Mouse (Mus musculus) gastrocnemius, postnatal 4 days (tissue): Measurements from ENCODE around the gene Lrrc32. TPM values are rescaled to one million over a fixed set of nuclear protein-coding genes. Genes with fewer than 3 reads are reported as not detected.

Experiments used
- DNase-seq, 2 experiments: peaks; one replicate each; pipeline ENCODE4 v3.0.0; 2021 to 2022; ENCODE audit warnings: low spot score in 2 of 2, mixed read lengths in 2 of 2
- long read RNA-seq, 2 experiments: library from polyadenylated mRNA; stranded (forward); transcript quantifications; one replicate each; pipeline ENCODE4 v2.0.0; 2021
- total RNA-seq, 2 experiments: library from RNA; stranded (reverse); gene quantifications; 2 replicates each; pipeline ENCODE4 v1.2.3; 2021

Gene Lrrc32
- 10 to 100 TPM; 12.8 to 14.6 TPM for total RNA-seq
- long read RNA-seq, experiment 1, full-length matches to known transcripts = 36 of 46 reads
- long read RNA-seq, experiment 1, partial matches to known transcripts = 0 of 46 reads
- long read RNA-seq, experiment 1, other reads (novel, unspliced or antisense) = 10 of 46 reads
- long read RNA-seq, experiment 2, full-length matches to known transcripts = 34 of 45 reads
- long read RNA-seq, experiment 2, partial matches to known transcripts = 0 of 45 reads
- long read RNA-seq, experiment 2, other reads (novel, unspliced or antisense) = 11 of 45 reads

DNA sequence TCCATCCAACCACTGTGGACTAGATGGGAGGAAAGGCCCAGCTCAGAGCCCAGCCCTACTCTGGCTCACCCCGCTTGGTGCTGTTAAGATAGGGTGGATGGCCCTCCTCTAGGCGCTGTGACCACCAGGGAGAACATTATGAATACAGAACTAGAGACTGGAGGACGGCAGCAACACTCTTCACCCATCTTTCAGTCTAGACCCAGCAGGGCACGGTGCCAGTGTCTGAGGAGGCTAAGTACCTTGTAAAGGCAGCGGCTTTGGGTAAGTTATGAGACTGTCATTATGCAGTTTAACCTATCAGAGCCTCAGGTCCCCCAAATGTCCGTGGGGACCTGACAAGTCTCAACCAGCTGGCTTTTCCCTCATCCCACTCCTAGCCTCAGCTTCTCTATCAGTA is at the start of gene Lrrc32:
Gene Lrrc32 (plus strand): TSS at position 153 of the 400 bp plus-strand sequence.
- DNase-seq = no peak

- no peak for DNase-seq
These were observed 49.1 kb upstream of the Lrrc32 start, which contains the start of gene Gucy2d for GRCm38 (mm10) chr7:98439956-98440466. Gucy2d (plus strand) TSS chr7:98440416.

GRCm38 (mm10) chr7:98446873-98447272 is 42.2 kb upstream of the Lrrc32 start:
- DNase-seq = no peak

DNA sequence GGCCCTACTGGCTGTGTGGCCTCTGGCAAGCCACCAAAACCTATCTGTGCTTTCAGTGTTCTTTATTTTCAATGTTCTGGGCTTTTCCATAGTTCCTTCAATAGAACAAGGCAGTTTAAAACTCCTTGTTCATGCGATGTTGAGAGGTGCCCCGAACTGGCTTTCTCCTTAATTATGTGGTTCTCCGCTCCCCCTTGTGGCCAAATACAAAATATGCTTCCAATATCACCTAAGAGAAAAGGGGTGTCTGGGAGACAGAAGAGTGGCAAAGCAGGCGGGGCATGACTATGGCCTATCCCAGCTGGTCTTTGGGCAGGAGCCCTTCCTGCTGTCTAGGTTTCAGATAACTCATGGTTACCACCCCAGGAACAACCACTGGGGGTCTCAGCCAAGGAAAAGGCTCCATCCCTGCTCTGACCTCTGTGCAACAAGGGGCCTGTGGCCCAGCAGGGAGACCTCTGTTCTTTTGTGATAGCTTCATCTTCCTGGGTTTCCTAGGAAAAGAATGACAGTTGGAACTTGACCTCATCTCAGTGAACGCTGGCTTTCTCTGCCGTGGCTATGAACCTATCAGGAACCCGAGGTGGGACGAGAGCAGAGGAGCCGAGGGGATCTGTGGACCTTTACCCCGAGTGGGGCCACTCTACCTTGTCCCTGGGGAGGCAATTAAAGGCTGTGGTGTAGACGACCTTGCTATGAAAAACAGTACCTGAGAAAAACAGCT is 41.3 kb upstream of the Lrrc32 start:
- DNase-seq = no peak

- no peak for DNase-seq
These were observed 40.8 kb upstream of the Lrrc32 start for GRCm38 (mm10) chr7:98448309-98448630.

DNA sequence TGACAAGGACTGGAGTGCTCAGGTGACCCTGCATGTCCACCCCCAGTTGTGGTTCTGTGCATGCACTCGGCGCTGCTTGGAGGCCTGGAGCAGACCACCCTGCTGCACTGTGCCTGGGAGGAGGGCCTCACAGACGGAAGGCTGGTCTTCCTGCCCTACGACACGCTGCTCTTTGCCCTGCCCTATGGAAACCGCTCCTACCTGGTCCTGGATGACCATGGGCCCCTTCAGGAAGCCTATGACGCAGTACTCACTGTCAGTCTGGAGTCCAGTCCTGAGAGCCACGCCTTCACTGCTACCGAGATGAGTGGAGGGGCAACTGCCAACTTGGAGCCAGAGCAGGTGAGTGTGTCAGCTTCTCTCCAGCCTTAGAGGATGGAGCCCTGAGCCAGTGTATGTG is 39.4 kb upstream of the Lrrc32 start:
- DNase-seq = no peak

GRCm38 (mm10) chr7:98454397-98455120 is 34.5 kb upstream of the Lrrc32 start:
- DNase-seq = no peak

DNA sequence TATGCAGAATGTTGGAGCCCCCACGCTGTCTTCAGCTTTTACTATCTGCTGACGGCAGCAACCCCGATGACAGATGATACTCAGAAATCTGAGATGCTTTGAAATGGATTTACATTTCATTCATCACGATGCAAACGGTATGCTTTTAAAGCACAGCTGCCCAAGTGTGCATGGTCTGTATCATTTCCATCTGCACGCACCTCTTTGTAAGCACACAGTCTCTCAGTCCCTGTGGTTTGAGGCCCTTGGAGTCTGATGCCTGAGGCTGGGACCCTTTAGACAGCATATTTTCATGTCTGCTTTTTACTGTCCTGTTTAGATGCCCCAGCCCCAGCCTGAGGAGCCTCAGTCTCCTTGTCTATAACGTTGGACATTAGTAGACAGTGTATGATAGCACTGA is 28.8 kb upstream of the Lrrc32 start:
- DNase-seq = no peak

- no peak for DNase-seq
These were observed 20.0 kb upstream of the Lrrc32 start for GRCm38 (mm10) chr7:98469089-98469488.

- DNase-seq = no peak
These were observed 16.6 kb upstream of the Lrrc32 start for GRCm38 (mm10) chr7:98472529-98472928.

DNA sequence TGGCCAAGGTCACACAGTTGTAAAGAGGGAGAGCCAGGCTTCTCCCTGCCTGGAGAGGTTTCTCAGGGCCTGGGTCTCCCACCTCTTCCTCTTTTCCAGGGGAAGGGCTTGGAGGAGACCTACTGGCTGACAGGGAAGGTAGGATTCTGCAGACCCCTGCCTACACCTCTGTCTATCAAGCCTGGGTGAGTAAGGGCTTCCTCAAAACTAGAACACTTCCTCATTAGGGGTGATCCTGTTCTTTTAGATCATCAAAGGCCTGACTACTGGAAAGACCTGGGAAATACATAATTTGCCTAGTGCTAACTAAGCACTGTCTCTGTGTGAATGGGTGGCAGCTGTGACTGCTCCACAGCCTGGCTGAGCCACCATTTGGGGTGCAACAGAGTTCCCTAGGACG is 14.5 kb upstream of the Lrrc32 start:
- DNase-seq = no peak

GRCm38 (mm10) chr7:98477153-98477552 is 11.9 kb upstream of the Lrrc32 start:
- peak in 1 of 2 experiments; percentile 55 for DNase-seq

- DNase-seq = no peak
These were observed 8.6 kb upstream of the Lrrc32 start for GRCm38 (mm10) chr7:98480481-98480880.

GRCm38 (mm10) chr7:98481066-98481734 is 7.9 kb upstream of the Lrrc32 start:
- DNase-seq = peak; percentile 60 to 81

- DNase-seq = no peak
These were observed 7.2 kb upstream of the Lrrc32 start for GRCm38 (mm10) chr7:98481861-98482260.

GRCm38 (mm10) chr7:98482551-98483267 is 6.4 kb upstream of the Lrrc32 start:
- no peak for DNase-seq

DNA sequence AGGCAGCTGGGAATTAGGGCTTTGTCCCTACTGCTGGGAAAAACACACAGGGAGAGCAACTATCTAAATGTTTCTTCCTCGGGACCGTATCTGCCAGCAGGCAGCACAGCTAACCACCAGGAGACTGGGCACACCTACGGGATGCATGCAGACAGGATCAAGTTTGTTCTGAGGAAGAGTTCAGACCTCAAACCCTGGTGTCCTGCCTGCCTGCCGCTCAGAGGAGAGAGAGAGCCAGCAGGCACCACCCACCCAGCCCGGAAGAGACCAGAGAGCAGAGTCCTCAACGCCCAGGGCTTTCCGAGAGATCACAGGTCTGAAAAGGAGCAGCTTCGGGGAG is 5.8 kb upstream of the Lrrc32 start:
- DNase-seq = no peak

GRCm38 (mm10) chr7:98484878-98485277 is 4.2 kb upstream of the Lrrc32 start:
- no peak for DNase-seq

DNA sequence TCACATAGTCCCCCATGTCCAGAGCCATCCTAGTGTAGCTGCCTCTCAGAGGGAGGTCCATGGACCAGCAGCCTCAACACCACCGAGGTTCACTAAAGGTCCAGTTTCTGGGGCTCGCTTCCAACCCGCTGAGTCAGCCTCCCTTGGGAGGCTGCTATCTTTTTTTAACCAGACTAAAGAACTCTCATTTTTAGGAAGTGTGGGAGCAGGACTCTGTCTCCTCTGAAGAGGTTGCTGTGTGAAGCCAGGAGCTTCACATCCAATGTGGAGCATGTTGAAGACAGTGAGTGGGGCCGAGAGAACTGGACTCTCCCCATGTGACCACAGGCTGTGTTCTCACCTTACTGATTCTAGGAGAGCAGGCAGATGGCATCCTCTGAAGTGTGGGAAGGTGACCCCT is 3.6 kb upstream of the Lrrc32 start:
- DNase-seq = no peak

- no peak for DNase-seq
These were observed 2.6 kb upstream of the Lrrc32 start for GRCm38 (mm10) chr7:98486471-98486917.
